Mouse (Mus musculus): Measurements from ENCODE around the gene Tnfsf12. TPM values are rescaled to one million over a fixed set of nuclear protein-coding genes. Genes with fewer than 3 reads are reported as not detected.

Gene Tnfsf12
- polyA plus RNA-seq, 1 experiment from 2014 or later = 1.2 TPM

DNA sequence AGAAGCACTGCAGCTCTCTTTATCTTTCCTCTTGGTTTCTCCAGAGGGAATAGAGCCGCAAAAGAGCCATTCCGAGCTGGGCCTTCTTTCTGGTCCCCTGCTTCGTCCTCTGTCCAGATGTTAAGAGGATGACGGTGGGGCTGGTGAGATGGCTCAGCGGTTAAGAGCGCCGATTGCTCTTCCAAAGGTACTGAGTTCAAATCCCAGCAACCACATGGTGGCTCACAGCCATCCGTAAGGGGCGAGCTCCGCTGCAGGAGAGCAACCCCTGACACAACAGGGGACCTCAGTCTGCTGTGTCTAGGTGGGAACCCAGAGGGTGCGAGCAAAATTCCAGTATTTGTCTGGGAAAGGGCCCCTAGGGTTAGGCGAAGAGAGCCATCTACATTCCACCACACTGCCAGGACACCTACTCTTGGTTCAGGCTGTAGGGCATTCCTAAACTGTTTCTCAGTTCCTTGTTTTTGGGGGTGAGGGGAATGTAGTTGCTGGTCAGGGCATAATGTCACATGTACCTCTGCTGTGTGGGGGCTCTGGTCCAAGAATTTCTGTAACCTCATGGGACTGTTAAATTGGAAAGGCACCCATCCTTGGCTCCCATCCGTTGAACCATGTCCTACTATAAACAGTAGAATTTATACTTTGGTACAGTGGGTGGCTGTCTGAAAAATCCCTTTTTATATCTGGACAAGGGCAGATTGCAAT lies 32.5 kb downstream of the Tnfsf12 start:
- 70% methylated on average over 13 of the region's 13 CpGs for WGBS
- H3K27ac ChIP-seq (ENCODE audit: low read length) = peak overlapping the region; percentile 97
- peak overlapping the region; percentile 70 for H3K9ac ChIP-seq (replicated peaks; ENCODE audit: low read depth, low read length)
- ATAC-seq = peak; percentile 5; the same call in 1 of the 2 replicates
- peaks cover 24% of the 10 kb centered on the region for H3K36me3 ChIP-seq (ENCODE audit: control insufficient read depth, insufficient read depth)
- peaks cover 17% of the 10 kb centered on the region for H3K4me1 ChIP-seq (replicated peaks; ENCODE audit: control insufficient read depth, insufficient read depth, low read length)
- H3K27me3 ChIP-seq (replicated peaks; ENCODE audit: control insufficient read depth, insufficient read depth, low read length) = no peaks in the 10 kb centered on the region
- peak overlapping the region; percentile 69 for H3K4me3 ChIP-seq (replicated peaks; ENCODE audit: low read length)
- H3K4me2 ChIP-seq (ENCODE audit: low read length) = peak overlapping the region; percentile 62
- H3K9me3 ChIP-seq (ENCODE audit: control insufficient read depth, low read length) = no peaks in the 10 kb centered on the region

DNA sequence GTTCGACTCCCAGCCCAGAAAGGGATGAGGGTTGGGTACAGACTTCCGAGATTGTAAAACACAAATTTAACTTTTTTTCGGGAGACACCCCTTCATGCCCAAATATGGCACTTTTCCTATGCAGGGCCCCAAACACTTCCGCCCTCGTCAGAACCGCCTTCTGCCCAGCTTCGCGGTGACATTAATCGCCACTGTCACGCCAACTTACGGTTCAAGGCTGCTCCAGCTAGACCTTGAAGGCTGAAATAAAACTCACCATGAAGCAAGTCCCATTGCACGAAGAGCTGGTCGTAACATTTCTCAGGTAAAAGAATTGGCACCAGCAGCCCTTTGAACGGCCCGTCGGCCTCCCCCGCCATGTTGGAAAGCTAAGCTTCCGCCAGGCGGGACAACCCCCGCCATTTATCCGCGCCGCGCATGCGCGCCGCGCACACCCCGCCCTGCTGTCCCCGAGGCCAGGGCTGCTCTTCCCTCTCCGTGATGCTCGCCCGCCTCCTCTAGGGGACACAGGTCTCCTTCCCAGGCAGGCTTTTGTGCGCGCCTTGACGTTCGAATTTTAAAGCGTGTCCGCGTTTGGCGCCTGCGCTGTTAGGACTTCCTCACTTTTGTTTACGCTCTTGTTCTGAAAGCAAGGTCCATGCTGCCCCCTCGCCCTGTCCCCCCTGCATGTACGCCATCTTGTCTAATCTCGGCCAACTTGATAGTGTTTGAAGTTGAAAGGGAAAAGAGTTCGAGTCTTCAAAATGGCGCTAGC lies 33.3 kb downstream of the Tnfsf12 start, which contains the start of gene Mpdu1:
Gene Mpdu1, minus strand, starts transcription at position 430 of the 754 bp plus-strand sequence.
- ATAC-seq = peak; percentile 97
- H3K9me3 ChIP-seq (ENCODE audit: control insufficient read depth, low read length) = no peaks in the 10 kb centered on the region

GRCm38 (mm10) chr11:69661221-69661881 lies 34.3 kb downstream of the Tnfsf12 start:
- Histone ChIP-seq H3K36me3 (ENCODE audit: control insufficient read depth, insufficient read depth) (peaks cover 15% of the 10 kb centered on the region), H3K27ac (ENCODE audit: low read length) (peak overlapping the region; percentile 19), H3K9me3 (ENCODE audit: control insufficient read depth, low read length) (no peaks in the 10 kb centered on the region), H3K9ac (replicated peaks; ENCODE audit: low read depth, low read length) (peak overlapping the region; percentile 70; the same call in 1 of the 2 replicates), H3K27me3 (replicated peaks; ENCODE audit: control insufficient read depth, insufficient read depth, low read length) (no peaks in the 10 kb centered on the region), H3K4me2 (ENCODE audit: low read length) (peak overlapping the region; percentile 62), H3K4me3 (replicated peaks; ENCODE audit: low read length) (peak overlapping the region; percentile 69), H3K4me1 (replicated peaks; ENCODE audit: control insufficient read depth, insufficient read depth, low read length) (peaks cover 20% of the 10 kb centered on the region)
- no peak for ATAC-seq
- 71% methylated on average over 3 of the region's 3 CpGs for WGBS

More for the DNA sequence above, 33.3 kb downstream of the Tnfsf12 start, which contains the start of gene Mpdu1:
- Histone ChIP-seq H3K4me2 (ENCODE audit: low read length) (peak within 1 kb of the TSS; percentile 62), H3K4me1 (replicated peaks; ENCODE audit: control insufficient read depth, insufficient read depth, low read length) (peaks cover 17% of the 10 kb centered on the region), H3K9ac (replicated peaks; ENCODE audit: low read depth, low read length) (peak within 1 kb of the TSS; percentile 70), H3K27me3 (replicated peaks; ENCODE audit: control insufficient read depth, insufficient read depth, low read length) (no peaks in the 10 kb centered on the region), H3K36me3 (ENCODE audit: control insufficient read depth, insufficient read depth) (peaks cover 19% of the 10 kb centered on the region), H3K4me3 (replicated peaks; ENCODE audit: low read length) (peak within 1 kb of the TSS; percentile 69), H3K27ac (ENCODE audit: low read length) (peak within 1 kb of the TSS; percentile 97)
- WGBS = under 1% methylated on average over 48 of the region's 48 CpGs

GRCm38 (mm10) chr11:69657462-69657881 lies 38.2 kb downstream of the Tnfsf12 start:
- H3K27ac ChIP-seq (ENCODE audit: low read length) = no peak overlapping the region
- H3K4me1 ChIP-seq (replicated peaks; ENCODE audit: control insufficient read depth, insufficient read depth, low read length) = peaks cover 20% of the 10 kb centered on the region
- H3K27me3 ChIP-seq (replicated peaks; ENCODE audit: control insufficient read depth, insufficient read depth, low read length) = no peaks in the 10 kb centered on the region
- H3K4me2 ChIP-seq (ENCODE audit: low read length) = no peak overlapping the region
- no peak overlapping the region for H3K4me3 ChIP-seq (replicated peaks; ENCODE audit: low read length)
- no peaks in the 10 kb centered on the region for H3K9me3 ChIP-seq (ENCODE audit: control insufficient read depth, low read length)
- ATAC-seq = no peak
- WGBS = 80% methylated on average over 15 of the region's 15 CpGs
- no peak overlapping the region for H3K9ac ChIP-seq (replicated peaks; ENCODE audit: low read depth, low read length)
- peaks cover 6% of the 10 kb centered on the region for H3K36me3 ChIP-seq (ENCODE audit: control insufficient read depth, insufficient read depth)

DNA sequence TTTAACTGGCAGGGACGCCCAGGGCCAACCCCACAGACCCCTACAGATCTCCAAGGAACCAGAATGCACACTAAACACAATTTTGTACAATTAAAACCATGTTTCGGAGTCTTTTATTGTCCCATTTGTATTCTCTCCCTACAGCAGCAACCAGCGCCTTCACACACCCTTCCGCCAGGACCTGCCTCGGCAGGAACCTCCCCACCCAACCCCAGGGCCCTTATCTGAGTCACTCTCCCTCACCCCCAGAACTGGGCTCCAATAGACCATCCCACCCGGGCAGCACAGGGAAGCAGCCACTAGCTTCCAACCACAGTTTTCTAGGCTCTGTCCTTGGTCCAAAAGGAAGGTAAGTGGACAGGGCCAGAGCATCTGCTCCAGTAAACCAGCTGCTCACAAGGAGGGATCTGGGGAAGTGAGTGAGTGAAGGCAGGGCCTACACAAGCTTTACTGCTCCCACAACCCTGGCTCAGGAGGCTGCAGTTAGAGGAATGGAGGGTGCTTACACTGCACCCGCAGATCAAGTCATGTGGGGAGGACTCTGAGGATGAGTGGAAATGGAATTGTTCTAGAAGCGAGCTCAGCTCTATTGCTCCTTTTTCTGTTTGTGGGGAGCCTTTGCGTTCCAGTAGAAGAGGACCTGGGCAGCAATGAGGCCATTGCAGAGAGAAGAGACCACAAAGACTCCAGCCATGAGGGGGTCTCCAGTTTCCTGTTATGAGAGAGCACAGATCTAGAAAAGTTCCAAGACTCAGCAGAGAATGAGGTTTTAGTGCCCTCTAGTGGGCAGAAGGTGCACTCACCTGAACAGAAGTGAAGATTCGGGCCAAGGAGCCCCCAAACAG lies 38.8 kb downstream of the Tnfsf12 start:
- ATAC-seq = 0 out of 2 replicates have a peak, but pooled peaks have one; percentile 24
- peaks cover 13% of the 10 kb centered on the region for H3K36me3 ChIP-seq (ENCODE audit: control insufficient read depth, insufficient read depth)
- no peaks in the 10 kb centered on the region for H3K9me3 ChIP-seq (ENCODE audit: control insufficient read depth, low read length)
- no peak overlapping the region for H3K27ac ChIP-seq (ENCODE audit: low read length)
- H3K27me3 ChIP-seq (replicated peaks; ENCODE audit: control insufficient read depth, insufficient read depth, low read length) = no peaks in the 10 kb centered on the region
- peaks cover 19% of the 10 kb centered on the region for H3K4me1 ChIP-seq (replicated peaks; ENCODE audit: control insufficient read depth, insufficient read depth, low read length)
- 79% methylated on average over 10 of the region's 10 CpGs for WGBS
- no peak overlapping the region for H3K4me3 ChIP-seq (replicated peaks; ENCODE audit: low read length)
- H3K4me2 ChIP-seq (ENCODE audit: low read length) = no peak overlapping the region
- no peak overlapping the region for H3K9ac ChIP-seq (replicated peaks; ENCODE audit: low read depth, low read length)

DNA sequence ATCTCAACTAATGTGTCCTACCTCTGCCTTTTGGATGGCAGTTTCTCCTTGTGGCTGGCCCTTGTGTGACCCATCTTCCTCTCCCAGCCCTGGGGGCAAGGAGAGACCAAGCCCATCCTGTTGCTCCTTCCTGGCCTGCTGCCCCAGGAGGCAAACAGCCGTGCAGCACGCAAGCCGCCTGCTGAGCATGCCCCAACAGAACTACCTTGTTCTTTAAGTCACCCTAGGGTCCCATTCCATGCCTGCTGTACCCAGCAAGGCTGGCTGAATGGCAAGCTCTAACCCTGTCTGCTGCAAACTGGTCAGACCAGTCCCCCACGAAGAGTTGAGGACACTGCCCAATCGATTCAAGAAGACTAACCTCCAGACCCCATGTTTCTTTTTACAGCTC lies 39.6 kb downstream of the Tnfsf12 start:
- peaks cover 17% of the 10 kb centered on the region for H3K36me3 ChIP-seq (ENCODE audit: control insufficient read depth, insufficient read depth)
- peaks cover 11% of the 10 kb centered on the region; the same call in 1 of the 2 replicates for H3K4me1 ChIP-seq (replicated peaks; ENCODE audit: control insufficient read depth, insufficient read depth, low read length)
- no peak for ATAC-seq
- WGBS = 90% methylated on average over 5 of the region's 5 CpGs
- no peak overlapping the region for H3K4me3 ChIP-seq (replicated peaks; ENCODE audit: low read length)
- H3K9ac ChIP-seq (replicated peaks; ENCODE audit: low read depth, low read length) = no peak overlapping the region
- H3K9me3 ChIP-seq (ENCODE audit: control insufficient read depth, low read length) = no peaks in the 10 kb centered on the region
- no peaks in the 10 kb centered on the region for H3K27me3 ChIP-seq (replicated peaks; ENCODE audit: control insufficient read depth, insufficient read depth, low read length)
- H3K4me2 ChIP-seq (ENCODE audit: low read length) = no peak overlapping the region
- no peak overlapping the region for H3K27ac ChIP-seq (ENCODE audit: low read length)

GRCm38 (mm10) chr11:69655264-69656064 lies 40.2 kb downstream of the Tnfsf12 start, which contains the start of gene Sox15:
Sox15 (plus strand) TSS chr11:69655314.
- ATAC-seq = peak; percentile 80
- WGBS = 21% methylated on average over 34 of the region's 34 CpGs
- Histone ChIP-seq H3K9me3 (ENCODE audit: control insufficient read depth, low read length) (no peaks in the 10 kb centered on the region), H3K27me3 (replicated peaks; ENCODE audit: control insufficient read depth, insufficient read depth, low read length) (no peaks in the 10 kb centered on the region), H3K9ac (replicated peaks; ENCODE audit: low read depth, low read length) (no peak within 1 kb of the TSS), H3K4me3 (replicated peaks; ENCODE audit: low read length) (no peak within 1 kb of the TSS), H3K36me3 (ENCODE audit: control insufficient read depth, insufficient read depth) (peaks cover 22% of the 10 kb centered on the region), H3K27ac (ENCODE audit: low read length) (no peak within 1 kb of the TSS), H3K4me2 (ENCODE audit: low read length) (no peak within 1 kb of the TSS), H3K4me1 (replicated peaks; ENCODE audit: control insufficient read depth, insufficient read depth, low read length) (peaks cover 8% of the 10 kb centered on the region; the same call in 1 of the 2 replicates)

DNA sequence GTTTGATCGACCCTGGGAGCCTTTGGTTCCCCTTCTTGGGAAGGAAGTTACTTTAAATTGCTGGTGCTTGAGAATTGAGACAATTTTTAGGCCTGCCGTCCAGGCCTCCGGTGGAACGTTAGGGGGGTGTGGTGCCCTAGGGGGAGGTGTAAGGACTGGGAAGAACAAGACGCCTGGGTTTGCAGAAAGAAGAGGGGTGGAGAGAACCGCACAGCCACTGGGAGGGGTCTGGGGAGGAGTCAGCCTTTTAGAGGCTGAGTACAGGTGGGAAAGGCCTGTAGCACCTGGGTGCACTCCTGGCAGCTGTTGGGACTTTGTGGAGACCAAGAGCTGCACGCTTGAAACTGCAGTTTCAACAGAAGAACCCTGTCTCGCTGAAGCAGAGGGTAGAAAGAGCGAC lies 40.9 kb downstream of the Tnfsf12 start:
- ATAC-seq = no peak
- Histone ChIP-seq H3K9ac (replicated peaks; ENCODE audit: low read depth, low read length) (no peak overlapping the region), H3K36me3 (ENCODE audit: control insufficient read depth, insufficient read depth) (peaks cover 29% of the 10 kb centered on the region), H3K4me1 (replicated peaks; ENCODE audit: control insufficient read depth, insufficient read depth, low read length) (0 out of 2 replicates have a peak, but pooled peaks cover 8% of the 10 kb centered on the region), H3K4me2 (ENCODE audit: low read length) (no peak overlapping the region), H3K9me3 (ENCODE audit: control insufficient read depth, low read length) (no peaks in the 10 kb centered on the region), H3K27me3 (replicated peaks; ENCODE audit: control insufficient read depth, insufficient read depth, low read length) (no peaks in the 10 kb centered on the region), H3K27ac (ENCODE audit: low read length) (no peak overlapping the region), H3K4me3 (replicated peaks; ENCODE audit: low read length) (no peak overlapping the region)
- 47% methylated on average over 9 of the region's 9 CpGs for WGBS
